Mouse (Mus musculus) retina, postnatal 1 day (tissue): ENCODE measurements around the gene Armh1.
"Not testable (repeated sequence)": the region's sequence is repeated elsewhere in the genome, so short reads cannot be mapped to it uniquely, and the experiment has no call there.

Experiments used
- DNase-seq: peaks from one replicate; pipeline ENCODE4 v3.0.0-alpha.2; 2012

Gene Armh1

GRCm38 (mm10) chr4:117220741-117221515, 31.0 kb downstream of the Armh1 start:
- DNase-seq, result no peak

GRCm38 (mm10) chr4:117218517-117219219, 33.3 kb downstream of the Armh1 start:
- DNase-seq, result peak; percentile 77

- DNase-seq, result no peak
Observed at GRCm38 (mm10) chr4:117217029-117217428, 34.9 kb downstream of the Armh1 start.

- DNase-seq, result no peak
Observed at GRCm38 (mm10) chr4:117214250-117214649, 37.7 kb downstream of the Armh1 start.

GRCm38 (mm10) chr4:117210147-117211074, 41.5 kb downstream of the Armh1 start:
- DNase-seq, result peak; percentile 92

GRCm38 (mm10) chr4:117209592-117209991, 42.3 kb downstream of the Armh1 start:
- no peak for DNase-seq

- DNase-seq, result no peak
Observed at GRCm38 (mm10) chr4:117202992-117203354, 49.0 kb downstream of the Armh1 start.

GRCm38 (mm10) chr4:117202046-117202991, 49.6 kb downstream of the Armh1 start:
- DNase-seq, result peak; percentile 89

GRCm38 (mm10) chr4:117191804-117192203, 60.1 kb downstream of the Armh1 start:
- no peak for DNase-seq

GRCm38 (mm10) chr4:117190660-117191059, 61.3 kb downstream of the Armh1 start:
- no peak for DNase-seq

- peak; percentile 94 for DNase-seq
Observed at GRCm38 (mm10) chr4:117189856-117190543, 61.9 kb downstream of the Armh1 start.

- peak; percentile 92 for DNase-seq
Observed at GRCm38 (mm10) chr4:117189382-117189855, 62.5 kb downstream of the Armh1 start.

- no peak for DNase-seq
Observed at GRCm38 (mm10) chr4:117188969-117189368, 63.0 kb downstream of the Armh1 start.

- DNase-seq, result not testable (repeated sequence)
Observed at GRCm38 (mm10) chr4:117182759-117183096, 69.2 kb downstream of the Armh1 start.

- DNase-seq, result peak; percentile 94
Observed at GRCm38 (mm10) chr4:117181863-117182758, 69.8 kb downstream of the Armh1 start, which contains the start of gene Kif2c. Kif2c (minus strand) TSS chr4:117182639.

- DNase-seq, result no peak
Observed at GRCm38 (mm10) chr4:117169936-117170335, 82.0 kb downstream of the Armh1 start.
